Mouse (Mus musculus) liver (tissue): Measurements from ENCODE around the gene Spata19.

Experiments
- DNase-seq: peaks from one replicate; pipeline ENCODE4 v3.0.0-alpha.2; 2020; ENCODE audit warnings: mixed read lengths

Spata19 gene

DNA sequence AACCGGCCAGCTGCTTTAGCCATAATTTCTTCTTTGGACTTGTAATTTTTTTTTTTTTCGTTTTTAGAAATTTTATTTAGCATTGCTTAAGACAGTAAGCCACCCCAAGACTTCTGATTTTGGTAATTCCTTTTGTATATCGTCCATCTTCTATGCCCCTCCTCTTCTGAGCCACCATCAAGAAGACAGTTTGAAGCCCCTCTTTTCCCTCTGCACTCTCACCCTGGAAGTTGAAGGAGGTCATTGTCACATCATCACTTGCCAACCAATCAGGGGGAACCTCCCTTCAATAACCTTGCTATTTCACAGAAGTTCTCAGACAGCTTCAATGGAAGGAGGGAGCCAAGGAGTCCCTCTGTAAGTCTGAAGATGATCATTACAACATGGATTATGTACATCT lies at the start of gene Spata19:
Gene Spata19 (plus strand): TSS at position 301 of the 400 bp plus-strand sequence.
- DNase-seq: no peak

DNA sequence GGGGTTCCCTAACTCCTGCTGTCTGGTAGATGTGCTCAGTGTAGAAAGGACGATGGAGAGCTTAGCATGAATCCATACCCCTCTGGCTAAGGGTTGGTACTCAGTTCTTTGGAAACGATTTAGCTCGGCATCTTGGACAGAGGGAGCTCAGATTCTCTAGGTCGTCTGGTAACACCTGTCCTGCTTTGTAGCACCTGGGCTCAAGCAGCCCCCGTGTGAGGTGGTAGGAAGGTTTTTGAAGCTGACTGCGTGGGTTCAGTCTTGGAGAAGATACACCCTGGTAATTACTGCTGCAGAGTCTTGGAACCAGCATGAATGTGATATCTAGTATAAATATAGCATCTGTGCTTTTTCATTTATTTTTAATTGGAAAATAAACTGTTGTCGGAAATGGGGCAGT lies 43.5 kb upstream of the Spata19 start:
- DNase-seq: no peak

DNA sequence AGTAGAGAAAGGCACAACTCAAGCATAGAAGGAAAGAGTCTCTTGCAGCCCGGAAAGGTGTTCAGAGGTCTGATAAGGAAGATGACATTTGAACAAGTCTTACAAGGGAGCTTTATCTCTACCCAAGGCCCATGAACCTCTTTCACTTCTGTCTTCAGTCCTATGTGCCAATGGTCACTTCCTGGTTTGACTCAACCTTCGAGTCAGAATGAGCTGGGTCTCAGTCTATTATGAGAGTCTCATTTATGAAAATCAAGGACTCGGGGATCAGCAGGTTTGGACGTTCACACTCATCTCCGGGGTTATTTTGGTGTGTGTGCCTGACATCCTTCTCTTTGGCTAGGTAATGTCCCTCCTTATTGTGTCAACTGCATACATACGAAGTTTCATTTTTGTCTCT lies 38.7 kb upstream of the Spata19 start:
- DNase-seq: no peak

DNA sequence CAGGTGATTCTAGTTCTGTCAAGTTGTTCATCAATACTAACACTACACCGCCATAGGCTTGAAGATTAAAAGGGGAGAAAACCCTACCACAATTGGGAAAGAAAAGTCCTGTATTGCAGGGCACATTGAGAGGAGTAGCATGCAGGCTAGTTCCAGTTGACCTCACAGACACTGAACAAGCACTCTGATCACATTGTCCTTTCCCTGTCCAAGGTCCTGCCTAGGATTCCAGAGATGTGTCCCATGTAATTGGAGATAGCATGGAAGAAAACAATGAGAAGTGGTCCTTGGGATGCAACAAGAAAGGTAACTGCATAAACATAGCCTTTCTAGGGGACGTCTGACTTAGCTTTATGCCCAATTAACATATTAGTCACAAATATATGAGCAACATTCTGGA lies 29.4 kb upstream of the Spata19 start:
- no peak for DNase-seq

DNA sequence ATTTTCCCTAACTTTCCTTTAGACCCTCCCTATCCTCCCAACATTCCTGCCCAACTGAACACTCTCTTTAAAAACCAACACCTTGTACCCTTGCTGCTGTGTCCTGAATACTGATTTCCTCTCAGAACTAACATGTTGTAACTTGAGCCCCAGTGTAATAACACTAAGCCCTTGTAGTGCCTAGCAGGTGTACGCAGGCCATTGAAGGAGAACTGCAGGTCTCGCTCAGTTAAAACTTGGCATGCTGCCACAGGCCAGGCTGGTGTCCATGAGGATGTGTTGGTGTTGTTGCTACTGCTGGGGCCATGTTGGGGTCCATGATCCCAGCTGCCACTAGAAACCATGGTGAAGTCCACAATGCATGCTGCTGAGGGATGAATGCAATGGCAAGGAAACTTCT lies 27.5 kb upstream of the Spata19 start:
- no peak for DNase-seq

DNA sequence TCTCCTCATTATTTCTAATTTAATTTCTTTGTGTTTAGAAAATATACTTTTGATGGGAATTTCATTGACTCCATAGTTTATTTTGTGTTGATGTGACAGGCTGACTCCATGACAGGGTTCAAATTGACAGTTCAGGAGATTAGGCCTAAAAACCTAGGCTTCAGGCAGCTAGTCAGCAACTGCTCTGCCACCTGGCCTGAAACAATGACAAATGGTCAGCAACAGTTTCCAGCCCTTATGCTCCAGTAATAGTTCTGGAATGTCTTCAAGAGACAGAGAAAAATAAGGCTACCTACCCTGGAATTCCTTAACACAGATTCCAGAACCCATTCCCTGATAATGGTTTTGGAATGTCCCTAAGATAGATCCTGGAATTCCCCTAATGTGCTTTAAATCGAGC lies 20.9 kb upstream of the Spata19 start:
- no peak for DNase-seq

DNA sequence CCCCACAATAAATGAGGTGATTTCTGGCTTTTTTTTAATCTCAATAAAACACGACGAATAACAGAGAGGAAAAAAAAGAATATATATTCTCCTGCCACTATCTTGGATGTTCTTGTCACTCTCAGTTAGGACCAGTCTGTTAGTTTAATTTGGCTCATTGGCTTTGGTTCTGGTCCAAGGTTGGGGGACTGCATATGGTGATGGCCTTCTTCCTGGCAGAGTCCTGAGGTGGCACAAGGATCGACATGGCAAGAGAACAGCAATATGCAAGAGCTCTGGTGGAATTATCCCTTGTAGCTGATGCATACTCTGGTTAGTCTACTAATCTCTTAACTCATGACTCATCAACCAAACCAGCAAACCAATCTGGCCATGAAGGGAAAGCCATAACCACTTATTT lies 9.6 kb upstream of the Spata19 start:
- DNase-seq: no peak

DNA sequence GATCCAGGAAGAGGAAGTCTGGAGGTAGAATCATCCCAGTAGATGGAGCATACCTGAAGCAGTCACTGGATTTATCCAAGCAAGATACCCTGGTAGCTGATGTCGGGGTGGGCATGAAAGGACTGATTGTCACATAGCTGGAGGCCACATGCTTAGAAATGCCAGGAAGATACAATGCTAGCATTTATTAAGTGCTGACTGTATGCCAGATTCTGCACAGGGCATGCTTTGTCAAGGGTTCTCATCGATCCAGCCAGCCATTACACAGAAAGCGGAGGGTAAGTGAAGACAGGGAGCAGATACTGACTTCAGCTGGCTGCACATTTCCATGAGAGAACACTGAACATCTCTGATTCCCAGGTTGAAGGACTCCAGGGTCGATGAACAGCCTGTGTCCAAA lies 4.6 kb downstream of the Spata19 start:
- no peak for DNase-seq

DNA sequence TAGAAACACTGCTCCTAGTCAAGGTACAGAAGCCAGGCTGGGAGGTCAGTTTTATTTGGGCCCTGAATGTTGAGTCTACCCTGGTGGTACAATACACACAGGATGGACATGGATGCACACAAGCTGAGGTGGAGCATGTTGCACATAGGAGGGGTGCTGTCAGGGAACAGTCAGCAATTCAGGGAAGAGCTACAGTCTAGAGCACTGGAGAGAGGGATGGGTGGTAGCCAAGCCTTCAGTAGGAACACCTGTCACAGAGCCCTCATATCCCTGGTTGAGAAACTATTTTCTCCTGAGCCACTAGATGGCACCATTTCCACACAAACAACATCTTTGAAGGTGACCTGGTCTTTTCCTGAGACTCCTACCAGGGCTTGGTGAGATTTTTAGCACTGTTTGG lies 13.1 kb downstream of the Spata19 start:
- no peak for DNase-seq

DNA sequence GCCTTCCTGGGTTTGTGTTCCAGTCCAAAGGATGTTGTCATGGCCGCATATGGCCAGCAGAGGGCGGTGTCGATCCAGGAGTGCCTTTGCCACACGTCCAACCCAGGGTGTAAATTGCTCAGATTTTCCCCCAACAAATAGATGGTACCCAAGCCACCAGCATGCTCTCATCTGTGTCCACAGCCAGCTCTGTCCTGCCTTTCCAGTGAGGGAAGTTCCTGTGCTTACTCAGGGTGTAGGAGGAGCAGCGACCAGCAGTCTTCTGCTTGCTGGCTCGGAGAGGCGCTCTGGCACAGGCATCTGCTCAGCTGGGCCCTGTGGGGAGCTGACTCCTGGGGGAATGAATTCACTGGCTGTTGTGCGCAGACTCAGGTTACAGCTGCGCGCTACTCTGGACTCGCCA lies 17.5 kb downstream of the Spata19 start:
- peak; percentile 66 for DNase-seq

DNA sequence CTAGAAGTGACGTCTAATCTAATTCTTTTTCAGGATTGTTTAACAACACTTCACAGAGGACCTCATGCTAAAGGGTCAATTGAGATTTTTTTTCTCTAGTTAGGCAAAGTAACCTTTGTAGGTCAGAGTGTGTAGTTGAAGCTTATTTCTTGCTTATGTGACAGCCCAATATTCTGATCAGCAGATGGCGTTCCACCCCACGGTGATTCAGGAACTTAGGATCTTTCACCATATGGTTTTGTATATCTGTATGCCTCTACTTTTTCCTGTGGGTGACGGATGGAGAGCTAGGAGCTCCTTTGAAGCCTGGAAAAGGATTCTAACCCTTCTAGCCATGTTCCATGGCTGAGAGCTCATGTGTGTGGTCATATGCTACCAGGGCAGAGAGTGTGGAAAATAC lies 27.9 kb downstream of the Spata19 start:
- DNase-seq: no peak

DNA sequence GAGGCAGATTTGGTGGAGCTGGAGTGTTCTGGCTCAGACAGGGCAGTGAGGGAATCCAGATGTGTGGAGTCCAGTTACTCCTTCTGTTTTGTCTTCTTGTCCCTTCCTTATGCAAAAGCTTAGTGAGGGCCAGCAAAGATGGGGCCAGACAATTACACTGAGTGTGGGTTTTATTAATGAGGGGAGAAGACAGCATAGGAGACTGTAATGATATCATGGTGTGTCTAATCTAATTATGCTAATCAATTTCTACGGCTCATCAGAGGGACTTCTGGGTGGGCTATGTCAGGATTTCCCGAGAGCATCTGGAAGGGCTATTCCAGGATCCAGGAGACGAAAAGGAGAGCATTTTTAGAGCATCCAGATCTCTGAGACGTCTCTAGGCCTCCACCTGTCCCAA lies 32.0 kb downstream of the Spata19 start:
- DNase-seq: no peak

DNA sequence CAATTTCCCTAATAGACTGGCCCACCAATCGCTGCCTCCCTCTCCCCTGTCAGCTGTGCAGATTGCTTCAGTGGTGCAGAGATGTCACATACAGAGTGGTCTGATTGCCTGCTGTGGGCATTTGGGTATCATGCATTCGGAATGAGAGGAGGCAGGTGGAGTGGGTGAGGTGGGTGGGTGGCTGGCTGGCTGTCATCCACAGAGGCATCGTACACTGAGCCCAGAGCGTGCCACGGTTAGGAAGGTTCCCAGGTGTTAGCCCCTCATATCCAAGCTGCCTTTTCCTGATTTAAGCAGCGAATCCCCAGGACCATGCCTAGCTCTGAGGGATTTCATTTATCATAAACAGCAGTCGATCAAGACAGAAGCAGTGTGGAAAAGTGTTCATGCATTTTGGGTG lies 36.7 kb downstream of the Spata19 start:
- DNase-seq: no peak

DNA sequence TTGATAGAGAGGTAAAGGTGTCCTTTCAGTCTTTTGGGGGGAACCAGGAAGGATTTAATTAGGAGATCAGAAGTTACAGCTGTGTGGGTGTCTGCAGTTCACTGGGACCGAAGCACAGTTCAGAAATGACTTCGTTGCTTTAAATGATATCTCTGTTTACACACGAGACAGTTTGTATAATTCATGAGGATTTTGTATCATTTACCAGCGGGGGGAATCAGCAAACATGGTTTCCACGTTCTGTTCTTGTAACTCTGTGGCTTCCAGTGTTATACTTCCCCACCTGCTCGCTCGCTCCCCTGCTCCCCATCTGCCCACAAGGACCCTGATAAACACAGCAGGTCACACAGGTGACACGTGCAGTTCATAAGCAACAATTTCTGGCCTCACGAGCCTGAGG lies 39.3 kb downstream of the Spata19 start:
- no peak for DNase-seq

DNA sequence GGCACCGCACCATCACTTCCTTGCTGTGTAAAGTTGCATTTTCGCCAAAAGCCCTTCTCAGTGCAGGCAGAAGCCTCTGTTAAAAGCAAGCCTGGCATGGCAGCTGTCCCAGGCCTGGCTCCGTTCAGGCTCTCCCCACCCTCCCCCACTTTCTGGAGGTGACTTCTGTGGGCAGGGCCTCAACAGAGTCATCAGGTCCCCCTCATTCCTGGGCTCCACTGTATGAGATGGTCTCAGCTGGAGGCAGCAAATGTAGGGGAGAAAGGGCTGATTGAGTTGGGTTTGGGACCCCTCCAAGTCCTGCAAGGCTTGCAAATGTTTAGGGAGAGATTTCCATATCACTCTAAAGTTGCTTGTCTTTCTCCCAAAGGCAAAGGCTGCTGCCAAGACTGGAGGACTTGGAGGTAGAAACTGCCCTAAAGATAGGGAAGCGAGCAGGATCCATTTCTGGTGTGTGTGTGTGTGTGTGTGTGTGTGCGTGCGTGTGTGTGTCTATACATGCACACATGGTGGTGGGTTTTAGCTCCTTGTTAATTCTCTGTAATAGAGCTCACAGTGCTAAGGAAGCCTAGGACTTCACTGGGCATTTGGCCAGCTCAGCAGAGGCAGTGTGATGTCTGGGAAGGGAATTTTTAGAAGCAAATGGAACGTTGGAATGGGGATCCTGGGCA lies 40.9 kb downstream of the Spata19 start:
- DNase-seq: no peak

DNA sequence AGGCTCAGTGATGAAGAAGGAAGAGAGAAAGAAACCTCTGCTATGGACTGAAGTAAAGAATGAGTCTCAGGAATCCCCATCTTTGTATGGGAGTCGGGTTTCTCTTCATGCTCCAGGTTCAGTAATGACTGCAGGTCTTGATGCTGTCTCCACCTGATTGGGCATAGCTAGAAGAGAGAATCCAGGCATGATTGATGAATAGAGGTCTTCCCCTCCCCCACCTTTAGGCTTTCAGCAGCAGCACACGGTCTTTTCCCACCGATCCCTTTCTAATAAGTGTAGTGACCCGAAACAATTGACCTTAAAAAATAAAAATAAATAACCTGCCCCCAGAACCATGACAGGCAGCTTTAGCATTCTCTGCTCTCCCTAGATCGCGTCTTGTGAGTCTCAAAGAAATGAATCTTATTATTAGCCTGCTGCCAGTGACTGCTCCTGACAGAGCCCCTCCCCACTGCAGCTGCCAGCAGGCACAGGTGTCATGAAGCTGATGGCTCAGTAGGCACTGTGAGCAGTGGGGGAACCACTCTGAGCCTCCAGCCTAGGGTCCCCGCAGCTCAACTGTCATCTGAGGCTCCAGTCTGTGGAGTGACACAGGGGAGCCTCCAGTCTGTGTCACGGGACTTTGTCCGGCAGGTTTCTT lies 53.3 kb downstream of the Spata19 start:
- no peak for DNase-seq
